Mouse (Mus musculus) liver, embryonic 14.5 days (tissue): ENCODE data around the gene Mtmr4.

ENCODE experiments used
- CTCF ChIP-seq: IDR thresholded peaks from 2 replicates; pipeline ENCODE4 v1.5.1; 2016; ENCODE audit warnings: antibody characterized with exemption, low read depth, control low read depth
- EP300 ChIP-seq: IDR thresholded peaks from 2 replicates; pipeline ENCODE4 v1.6.1; 2016; ENCODE audit warnings: antibody characterized with exemption, low read depth

GRCm38 (mm10) chr11:87554386-87554785 lies 37.6 kb upstream of the Mtmr4 start:
- TF ChIP-seq EP300 (no peak), CTCF (no peak)
